Mouse (Mus musculus) granulocyte monocyte progenitor cell, adult 5-6 weeks (primary cell): ENCODE measurements around the gene Mfsd12. TPM values are rescaled to one million over a fixed set of nuclear protein-coding genes. Genes with fewer than 3 reads are reported as not detected.

Experiments used
- ATAC-seq: replicated peaks from 2 replicates; pipeline ENCODE4 v1.8.0; 2016; ENCODE audit warnings: mild to moderate bottlenecking, moderate TSS enrichment, inconsistent platforms; ENCODE audit not compliant: poor library complexity, severe bottlenecking
- total RNA-seq, 2 experiments: library from RNA; stranded (forward) in 1 of 2; stranded (reverse) in 1 of 2; fragments of 200-712, 200-1000 nt in 1 of 2; fragments of >200 nt in 1 of 2; fragmentation: Nextera tagmentation in 1 of 2; gene quantifications; 2 replicates each; pipeline ENCODE4 v1.2.3; 2014 to 2017

Mfsd12 gene
- total RNA-seq, 2 experiments from 2014 or later: 10.8 to 12.0 TPM

GRCm38 (mm10) chr10:81377793-81378552 lies 20.7 kb downstream of the Mfsd12 start, which contains the start of gene Fzr1:
Gene Fzr1 (minus strand): TSS chr10:81378516.
- no peak for ATAC-seq

GRCm38 (mm10) chr10:81378553-81379182 lies 21.4 kb downstream of the Mfsd12 start:
- peak; percentile 90 for ATAC-seq

GRCm38 (mm10) chr10:81379183-81379553 lies 21.9 kb downstream of the Mfsd12 start:
- no peak for ATAC-seq

- no peak for ATAC-seq
Measured at GRCm38 (mm10) chr10:81379809-81380378, 22.6 kb downstream of the Mfsd12 start.

GRCm38 (mm10) chr10:81382039-81382438 lies 24.7 kb downstream of the Mfsd12 start:
- no peak for ATAC-seq

GRCm38 (mm10) chr10:81383802-81384604 lies 26.7 kb downstream of the Mfsd12 start, which contains the start of the genes Dohh and Gm48551:
Gene Dohh (plus strand): TSS chr10:81384428.
Gene Gm48551 (plus strand): TSS chr10:81384466.
- peak; percentile 82 for ATAC-seq

GRCm38 (mm10) chr10:81384605-81384982 lies 27.3 kb downstream of the Mfsd12 start:
- peak; percentile 21 for ATAC-seq

GRCm38 (mm10) chr10:81385603-81386306 lies 28.5 kb downstream of the Mfsd12 start:
- no peak for ATAC-seq

GRCm38 (mm10) chr10:81387716-81388115 lies 30.4 kb downstream of the Mfsd12 start:
- ATAC-seq: no peak

GRCm38 (mm10) chr10:81388505-81389055 lies 31.3 kb downstream of the Mfsd12 start, which contains the start of gene Gm48552:
Gene Gm48552 (plus strand): TSS chr10:81389005.
- no peak for ATAC-seq

- ATAC-seq: no peak
Measured at GRCm38 (mm10) chr10:81389373-81389772, 32.1 kb downstream of the Mfsd12 start.

GRCm38 (mm10) chr10:81389801-81390677 lies 32.7 kb downstream of the Mfsd12 start:
- ATAC-seq: peak; percentile 68

GRCm38 (mm10) chr10:81390678-81390965 lies 33.3 kb downstream of the Mfsd12 start:
- no peak for ATAC-seq

- ATAC-seq: no peak
Measured at GRCm38 (mm10) chr10:81392270-81392669, 35.0 kb downstream of the Mfsd12 start.

- ATAC-seq: no peak
Measured at GRCm38 (mm10) chr10:81392781-81393185, 35.5 kb downstream of the Mfsd12 start, which contains the start of gene Smim24. Gene Smim24 (plus strand): TSS chr10:81393051.

GRCm38 (mm10) chr10:81393456-81394063 lies 36.3 kb downstream of the Mfsd12 start:
- peak; percentile 50 for ATAC-seq

GRCm38 (mm10) chr10:81395127-81395526 lies 37.8 kb downstream of the Mfsd12 start:
- peak; percentile 60 for ATAC-seq

- ATAC-seq: no peak
Measured at GRCm38 (mm10) chr10:81395865-81396264, 38.6 kb downstream of the Mfsd12 start.
